Mouse (Mus musculus): ENCODE results near the gene Kbtbd12. TPM values are rescaled to one million over a fixed set of nuclear protein-coding genes. Genes with fewer than 3 reads are reported as not detected.

Kbtbd12 gene
- polyA plus RNA-seq, 1 experiment from 2014 or later = 0.31 TPM

- H3K27ac ChIP-seq = no peak overlapping the region
- H3K27me3 ChIP-seq = no peaks in the 10 kb centered on the region
- no peak overlapping the region for H3K4me2 ChIP-seq
- ATAC-seq (ENCODE audit: insufficient number of reproducible peaks, insufficient read depth, low FRiP score, low TSS enrichment, low read depth) = no peak
- H3K4me1 ChIP-seq (replicated peaks) = 0 out of 2 replicates have a peak, but pooled peaks cover 4% of the 10 kb centered on the region
- H3K36me3 ChIP-seq = no peaks in the 10 kb centered on the region
- no peak overlapping the region for H3K4me3 ChIP-seq (replicated peaks)
- no peaks in the 10 kb centered on the region for H3K9me3 ChIP-seq
- H3K9ac ChIP-seq (replicated peaks) = no peak overlapping the region
- WGBS = 74% methylated on average over 7 of the region's 7 CpGs
Observed at GRCm38 (mm10) chr6:88588581-88589256, 49.0 kb downstream of the Kbtbd12 start.

DNA sequence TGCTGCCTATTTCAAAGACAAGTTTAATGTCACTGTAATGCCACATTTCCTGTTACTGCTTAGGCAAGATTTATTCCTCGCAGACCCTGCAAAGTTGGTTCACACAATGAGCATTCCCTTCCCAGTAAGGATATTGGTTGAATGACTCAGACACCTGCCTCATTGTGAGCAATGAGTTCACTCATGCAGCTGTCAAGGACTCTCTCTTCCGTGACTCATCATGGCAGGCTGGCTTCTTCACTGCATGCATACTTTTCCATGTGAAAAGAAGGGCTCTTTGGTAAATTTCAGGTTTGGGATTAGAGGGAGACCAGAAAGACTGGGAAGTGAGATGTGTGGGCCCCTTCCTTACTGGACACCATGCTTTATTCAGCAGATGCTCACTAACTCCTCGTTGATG lies 50.7 kb downstream of the Kbtbd12 start:
- H3K4me1 ChIP-seq (replicated peaks) = 0 out of 2 replicates have a peak, but pooled peaks cover 4% of the 10 kb centered on the region
- H3K27me3 ChIP-seq = no peaks in the 10 kb centered on the region
- no peak for ATAC-seq (ENCODE audit: insufficient number of reproducible peaks, insufficient read depth, low FRiP score, low TSS enrichment, low read depth)
- 85% methylated on average over 3 of the region's 3 CpGs for WGBS
- H3K36me3 ChIP-seq = no peaks in the 10 kb centered on the region
- H3K9ac ChIP-seq (replicated peaks) = no peak overlapping the region
- H3K9me3 ChIP-seq = no peaks in the 10 kb centered on the region
- no peak overlapping the region for H3K4me3 ChIP-seq (replicated peaks)
- H3K27ac ChIP-seq = no peak overlapping the region
- H3K4me2 ChIP-seq = no peak overlapping the region

- Histone ChIP-seq H3K27ac (no peak overlapping the region), H3K4me2 (no peak overlapping the region), H3K4me1 (replicated peaks) (no peaks in the 10 kb centered on the region), H3K4me3 (replicated peaks) (no peak overlapping the region), H3K9ac (replicated peaks) (no peak overlapping the region), H3K9me3 (no peaks in the 10 kb centered on the region), H3K27me3 (no peaks in the 10 kb centered on the region), H3K36me3 (no peaks in the 10 kb centered on the region)
- WGBS = 81% methylated on average over 4 of the region's 4 CpGs
- no peak for ATAC-seq (ENCODE audit: insufficient number of reproducible peaks, insufficient read depth, low FRiP score, low TSS enrichment, low read depth)
Observed at GRCm38 (mm10) chr6:88583950-88584349, 53.8 kb downstream of the Kbtbd12 start.

GRCm38 (mm10) chr6:88576495-88576894 lies 61.3 kb downstream of the Kbtbd12 start:
- Histone ChIP-seq H3K9me3 (no peaks in the 10 kb centered on the region), H3K4me1 (replicated peaks) (no peaks in the 10 kb centered on the region), H3K9ac (replicated peaks) (no peak overlapping the region), H3K4me2 (no peak overlapping the region), H3K27me3 (no peaks in the 10 kb centered on the region), H3K4me3 (replicated peaks) (no peak overlapping the region), H3K36me3 (no peaks in the 10 kb centered on the region), H3K27ac (no peak overlapping the region)
- no peak for ATAC-seq (ENCODE audit: insufficient number of reproducible peaks, insufficient read depth, low FRiP score, low TSS enrichment, low read depth)
- WGBS = 87% methylated on average over 11 of the region's 11 CpGs

GRCm38 (mm10) chr6:88566676-88567075 lies 71.1 kb downstream of the Kbtbd12 start:
- H3K27me3 ChIP-seq = peaks cover 29% of the 10 kb centered on the region
- 0 out of 2 replicates have a peak overlapping the region, but pooled peaks have one; percentile 19 for H3K4me2 ChIP-seq
- H3K36me3 ChIP-seq = no peaks in the 10 kb centered on the region
- H3K9me3 ChIP-seq = no peaks in the 10 kb centered on the region
- WGBS = 13% methylated on average over 7 of the region's 7 CpGs
- no peak for ATAC-seq (ENCODE audit: insufficient number of reproducible peaks, insufficient read depth, low FRiP score, low TSS enrichment, low read depth)
- H3K9ac ChIP-seq (replicated peaks) = no peak overlapping the region
- H3K4me3 ChIP-seq (replicated peaks) = no peak overlapping the region
- no peaks in the 10 kb centered on the region for H3K4me1 ChIP-seq (replicated peaks)
- H3K27ac ChIP-seq = no peak overlapping the region

GRCm38 (mm10) chr6:88565033-88565432 lies 72.7 kb downstream of the Kbtbd12 start:
- ATAC-seq (ENCODE audit: insufficient number of reproducible peaks, insufficient read depth, low FRiP score, low TSS enrichment, low read depth) = no peak
- Histone ChIP-seq H3K9me3 (no peaks in the 10 kb centered on the region), H3K27ac (no peak overlapping the region), H3K4me2 (no peak overlapping the region), H3K4me1 (replicated peaks) (no peaks in the 10 kb centered on the region), H3K9ac (replicated peaks) (no peak overlapping the region), H3K27me3 (peaks cover 34% of the 10 kb centered on the region), H3K36me3 (no peaks in the 10 kb centered on the region), H3K4me3 (replicated peaks) (no peak overlapping the region)
- WGBS = 30% methylated on average over 6 of the region's 6 CpGs

DNA sequence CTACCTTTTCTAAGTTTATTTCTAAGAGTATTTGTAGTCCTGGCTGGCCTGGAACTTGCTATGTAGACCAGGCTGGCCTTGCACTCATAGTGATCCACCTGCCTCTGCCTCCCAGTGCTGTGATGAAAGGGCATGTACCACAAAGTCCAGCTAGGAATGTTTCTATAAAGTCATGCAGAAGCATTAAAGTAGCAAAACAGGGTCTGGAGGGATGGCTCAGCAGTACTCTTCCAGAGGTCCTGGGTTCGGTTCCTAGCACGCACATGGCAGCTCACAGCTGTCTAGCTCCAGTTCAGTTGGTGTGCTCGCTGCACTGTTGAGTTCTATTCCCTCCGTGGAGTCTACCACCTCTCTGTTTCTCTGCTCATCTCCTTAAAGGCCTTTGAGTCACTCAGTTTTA lies 77.6 kb downstream of the Kbtbd12 start:
- Histone ChIP-seq H3K4me3 (replicated peaks) (no peak overlapping the region), H3K36me3 (no peaks in the 10 kb centered on the region), H3K9ac (replicated peaks) (no peak overlapping the region), H3K9me3 (no peaks in the 10 kb centered on the region), H3K27ac (no peak overlapping the region), H3K4me2 (no peak overlapping the region), H3K27me3 (peaks cover 21% of the 10 kb centered on the region), H3K4me1 (replicated peaks) (no peaks in the 10 kb centered on the region)
- ATAC-seq (ENCODE audit: insufficient number of reproducible peaks, insufficient read depth, low FRiP score, low TSS enrichment, low read depth) = no peak
- 93% methylated on average over 4 of the region's 4 CpGs for WGBS

DNA sequence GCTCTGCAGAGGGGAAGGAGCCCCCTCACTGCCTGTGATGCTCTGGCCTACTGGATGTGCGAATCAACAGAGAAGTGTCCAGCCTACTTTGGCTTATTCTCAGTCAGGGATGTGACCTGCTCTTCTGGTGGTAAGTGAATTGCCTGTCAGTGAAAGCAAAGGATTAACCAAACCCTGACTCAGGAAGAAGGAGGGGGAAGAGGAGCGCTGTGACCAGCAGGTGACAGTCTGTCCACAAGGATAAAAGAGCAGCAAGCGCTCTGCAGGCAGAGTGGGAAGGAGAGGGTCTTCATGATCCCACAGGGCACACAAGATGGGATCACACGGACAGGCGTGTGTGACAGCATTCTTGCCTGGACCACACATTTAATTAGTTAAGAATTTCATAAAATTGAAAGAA lies 78.1 kb downstream of the Kbtbd12 start:
- no peak for ATAC-seq (ENCODE audit: insufficient number of reproducible peaks, insufficient read depth, low FRiP score, low TSS enrichment, low read depth)
- 35% methylated on average over 5 of the region's 5 CpGs for whole genome bisulfite sequencing
- Histone ChIP-seq H3K4me1 (replicated peaks) (no peaks in the 10 kb centered on the region), H3K27ac (no peak overlapping the region), H3K9me3 (no peaks in the 10 kb centered on the region), H3K9ac (replicated peaks) (no peak overlapping the region), H3K27me3 (peaks cover 16% of the 10 kb centered on the region), H3K4me2 (no peak overlapping the region), H3K4me3 (replicated peaks) (no peak overlapping the region), H3K36me3 (no peaks in the 10 kb centered on the region)

GRCm38 (mm10) chr6:88558076-88558475 lies 79.7 kb downstream of the Kbtbd12 start:
- Histone ChIP-seq H3K36me3 (no peaks in the 10 kb centered on the region), H3K4me1 (replicated peaks) (no peaks in the 10 kb centered on the region), H3K9me3 (no peaks in the 10 kb centered on the region), H3K27ac (no peak overlapping the region), H3K4me2 (no peak overlapping the region), H3K9ac (replicated peaks) (no peak overlapping the region), H3K27me3 (peaks cover 9% of the 10 kb centered on the region; the same call in 1 of the 2 replicates), H3K4me3 (replicated peaks) (no peak overlapping the region)
- ATAC-seq (ENCODE audit: insufficient number of reproducible peaks, insufficient read depth, low FRiP score, low TSS enrichment, low read depth) = no peak
- WGBS = 78% methylated on average over 1 of the region's 1 CpGs

DNA sequence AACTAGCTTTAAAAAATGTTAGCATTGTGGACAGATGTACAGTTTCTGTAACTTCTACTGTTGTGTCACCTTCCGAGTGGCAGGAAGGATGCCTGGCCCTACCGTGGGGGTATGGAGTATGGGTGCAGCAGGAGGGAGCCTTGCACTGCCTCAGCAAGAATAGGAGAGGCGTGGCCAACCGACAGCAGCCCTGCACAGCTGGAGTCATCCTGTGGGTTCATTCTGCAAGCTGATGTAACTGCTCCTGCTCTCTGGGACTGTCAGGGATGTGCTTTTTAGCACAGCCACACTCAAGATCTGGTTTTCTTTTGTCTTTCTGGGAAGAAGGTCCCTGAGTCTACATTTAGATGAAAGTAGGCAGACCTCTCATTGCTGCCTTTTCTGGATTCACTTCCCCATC lies 80.2 kb downstream of the Kbtbd12 start:
- H3K36me3 ChIP-seq = no peaks in the 10 kb centered on the region
- H3K27me3 ChIP-seq = peaks cover 9% of the 10 kb centered on the region; the same call in 1 of the 2 replicates
- no peaks in the 10 kb centered on the region for H3K9me3 ChIP-seq
- no peak overlapping the region for H3K4me2 ChIP-seq
- no peak for ATAC-seq (ENCODE audit: insufficient number of reproducible peaks, insufficient read depth, low FRiP score, low TSS enrichment, low read depth)
- H3K9ac ChIP-seq (replicated peaks) = no peak overlapping the region
- H3K4me3 ChIP-seq (replicated peaks) = no peak overlapping the region
- no peaks in the 10 kb centered on the region for H3K4me1 ChIP-seq (replicated peaks)
- WGBS = 20% methylated on average over 4 of the region's 4 CpGs
- H3K27ac ChIP-seq = no peak overlapping the region

DNA sequence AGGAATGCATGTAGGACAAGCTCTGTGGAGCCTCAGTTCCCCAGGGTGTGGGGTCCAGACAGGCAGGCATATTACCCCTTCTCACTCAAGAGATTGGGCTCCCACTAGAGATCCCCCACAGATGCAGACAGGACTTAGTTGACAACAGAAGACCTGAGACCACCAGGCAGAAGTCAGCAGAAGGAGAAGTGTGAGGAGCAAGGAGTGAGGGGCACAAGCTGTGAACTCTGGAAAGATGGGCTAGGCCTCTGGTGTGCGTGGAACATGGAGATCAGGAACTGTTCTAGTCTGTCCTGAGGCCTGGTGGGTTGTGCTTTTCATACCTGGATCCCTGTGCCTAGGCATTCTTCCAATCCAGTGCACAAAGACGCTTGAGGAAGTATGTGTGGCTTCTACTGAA lies 87.8 kb downstream of the Kbtbd12 start:
- Histone ChIP-seq H3K9me3 (no peaks in the 10 kb centered on the region), H3K9ac (replicated peaks) (no peak overlapping the region), H3K4me2 (no peak overlapping the region), H3K4me3 (replicated peaks) (no peak overlapping the region), H3K4me1 (replicated peaks) (no peaks in the 10 kb centered on the region), H3K27me3 (peaks cover 34% of the 10 kb centered on the region), H3K36me3 (no peaks in the 10 kb centered on the region), H3K27ac (no peak overlapping the region)
- WGBS = 87% methylated on average over 2 of the region's 2 CpGs
- no peak for ATAC-seq (ENCODE audit: insufficient number of reproducible peaks, insufficient read depth, low FRiP score, low TSS enrichment, low read depth)

Measured in limb, embryonic 12.5 days (tissue).